Comparison of ENCODE assay signal across 8 mouse cellular contexts in the genomic region with DNA sequence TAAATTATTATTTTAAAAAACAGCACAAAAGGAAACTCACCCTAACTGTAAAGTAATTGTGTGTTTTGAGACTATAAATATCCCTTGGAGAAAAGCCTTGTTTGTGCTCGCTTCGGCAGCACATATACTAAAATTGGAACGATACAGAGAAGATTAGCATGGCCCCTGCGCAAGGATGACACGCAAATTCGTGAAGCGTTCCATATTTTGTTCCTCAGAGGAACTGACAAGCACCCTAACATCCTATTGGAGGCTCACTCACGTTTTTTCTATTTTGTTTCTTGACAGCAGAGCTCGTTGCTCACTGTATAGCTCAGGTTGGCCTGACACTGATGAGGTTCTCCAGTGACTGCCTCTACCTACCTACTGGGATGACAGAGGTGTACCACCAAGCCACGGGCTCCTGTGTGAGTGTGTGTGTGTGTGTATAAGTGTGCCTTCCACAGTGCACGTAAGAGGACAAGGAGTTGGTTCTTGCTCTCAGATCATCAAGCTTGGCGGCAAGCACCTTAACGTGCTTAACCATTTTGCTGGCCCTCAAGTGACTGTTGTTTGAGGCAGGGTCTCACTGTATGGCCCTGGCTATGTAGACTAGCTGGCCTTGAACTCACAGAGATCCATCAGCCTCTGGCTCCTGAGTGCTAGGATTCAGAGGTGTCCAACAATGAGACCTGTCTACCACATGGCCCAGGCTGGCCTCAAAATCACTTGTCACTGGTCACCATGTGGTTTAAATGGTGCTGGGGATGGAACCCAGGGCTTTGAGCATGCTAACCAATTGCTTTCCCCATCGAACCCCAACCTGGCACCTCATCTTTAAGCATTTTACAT. TPM values are rescaled to one million over a fixed set of nuclear protein-coding genes. Genes with fewer than 3 reads are reported as not detected.
DNase-seq lines count a peak whose midpoint lies in the region; ATAC-seq and TF ChIP-seq lines count a peak whose summit lies in the region.

No protein-coding gene starts in this region.

- no peak for TF ChIP-seq POLR2A in bone marrow macrophage, adult 2 months (IDR thresholded peaks at IDR 0.05; ENCODE audit: borderline replicate concordance, low read depth, low read length)

- 19% methylated on average over 14 of the region's 14 CpGs for WGBS in lung, embryonic 15.5 days
- WGBS in forebrain, embryonic 15.5 days = 23% methylated on average over 14 of the region's 14 CpGs
- 22% methylated on average over 14 of the region's 14 CpGs for WGBS in liver, embryonic 15.5 days (ENCODE audit: insufficient replicate concordance)
- WGBS in stomach, embryonic 16.5 days = 19% methylated on average over 14 of the region's 14 CpGs

- H3K36me3 ChIP-seq in lung, embryonic 15.5 days = peaks cover 48% of the 10 kb centered on the region
- peaks cover 39% of the 10 kb centered on the region for H3K36me3 ChIP-seq in forebrain, embryonic 15.5 days
- peaks cover 57% of the 10 kb centered on the region for H3K36me3 ChIP-seq in liver, embryonic 15.5 days (replicated peaks)
- H3K36me3 ChIP-seq in stomach, embryonic 16.5 days (ENCODE audit: control insufficient read depth, insufficient read depth, low read length) = peaks cover 26% of the 10 kb centered on the region

- H3K27ac ChIP-seq in lung, embryonic 15.5 days = peak overlapping the region; percentile 70
- no peak overlapping the region for H3K27ac ChIP-seq in bone marrow macrophage, adult 2 months (ENCODE audit: insufficient read depth, low read depth, low read length)
- peak overlapping the region; percentile 98 for H3K27ac ChIP-seq in forebrain, embryonic 15.5 days (replicated peaks)
- H3K27ac ChIP-seq in liver, embryonic 15.5 days (replicated peaks) = peak overlapping the region; percentile 82
- H3K27ac ChIP-seq in stomach, embryonic 16.5 days (ENCODE audit: low read length) = peak overlapping the region; percentile 85

- peak overlapping the region; percentile 48 for H3K4me2 ChIP-seq in lung, embryonic 15.5 days
- peak overlapping the region; percentile 43 for H3K4me2 ChIP-seq in forebrain, embryonic 15.5 days (replicated peaks)
- peak overlapping the region; percentile 72 for H3K4me2 ChIP-seq in liver, embryonic 15.5 days
- H3K4me2 ChIP-seq in stomach, embryonic 16.5 days (ENCODE audit: low read depth, low read length) = peak overlapping the region; percentile 39

- H3K27me3 ChIP-seq in lung, embryonic 15.5 days = no peaks in the 10 kb centered on the region
- no peaks in the 10 kb centered on the region for H3K27me3 ChIP-seq in forebrain, embryonic 15.5 days
- no peaks in the 10 kb centered on the region for H3K27me3 ChIP-seq in liver, embryonic 15.5 days
- H3K27me3 ChIP-seq in stomach, embryonic 16.5 days (ENCODE audit: control insufficient read depth, insufficient read depth, low read length) = no peaks in the 10 kb centered on the region

- TF ChIP-seq CTCF in bone marrow macrophage, adult 2 months (IDR thresholded peaks at IDR 0.05; ENCODE audit: low read depth, low read length) = no peak; the same call in 1 of the 2 replicates

- peaks cover 19% of the 10 kb centered on the region for H3K4me1 ChIP-seq in lung, embryonic 15.5 days
- H3K4me1 ChIP-seq in bone marrow macrophage, adult 2 months (ENCODE audit: control insufficient read depth, insufficient read depth, low read length) = peaks cover 7% of the 10 kb centered on the region
- H3K4me1 ChIP-seq in forebrain, embryonic 15.5 days = peaks cover 23% of the 10 kb centered on the region
- H3K4me1 ChIP-seq in liver, embryonic 15.5 days (replicated peaks) = peaks cover 55% of the 10 kb centered on the region
- peaks cover 11% of the 10 kb centered on the region for H3K4me1 ChIP-seq in stomach, embryonic 16.5 days (ENCODE audit: control insufficient read depth, insufficient read depth, low read length)

- peak overlapping the region; percentile 20 for H3K4me3 ChIP-seq in lung, embryonic 15.5 days
- H3K4me3 ChIP-seq in bone marrow macrophage, adult 2 months (ENCODE audit: insufficient read depth, low read length) = peak overlapping the region; percentile 15; the same call in 1 of the 2 replicates
- H3K4me3 ChIP-seq in forebrain, embryonic 15.5 days = peak overlapping the region; percentile 74
- peak overlapping the region; percentile 96 for H3K4me3 ChIP-seq in liver, embryonic 15.5 days (replicated peaks)
- peak overlapping the region; percentile 8 for H3K4me3 ChIP-seq in stomach, embryonic 16.5 days (replicated peaks; ENCODE audit: low read length)

- peak; percentile 58 for ATAC-seq in lung, embryonic 15.5 days (ENCODE audit: borderline replicate concordance, extremely low read depth, low FRiP score, low TSS enrichment)
- ATAC-seq in forebrain, embryonic 15.5 days (replicated peaks) = peak; percentile 59
- ATAC-seq in liver, embryonic 15.5 days (ENCODE audit: insufficient read depth) = peak; percentile 69
- ATAC-seq in stomach, embryonic 16.5 days (ENCODE audit: insufficient read depth, low FRiP score) = peak; percentile 51; the same call in 1 of the 2 replicates

- H3K9me3 ChIP-seq in lung, embryonic 15.5 days = no peaks in the 10 kb centered on the region
- no peaks in the 10 kb centered on the region for H3K9me3 ChIP-seq in forebrain, embryonic 15.5 days
- no peaks in the 10 kb centered on the region for H3K9me3 ChIP-seq in liver, embryonic 15.5 days (replicated peaks)
- no peaks in the 10 kb centered on the region for H3K9me3 ChIP-seq in stomach, embryonic 16.5 days (replicated peaks; ENCODE audit: control insufficient read depth, low read length)

- H3K9ac ChIP-seq in lung, embryonic 15.5 days = peak overlapping the region; percentile 32
- peak overlapping the region; percentile 89 for H3K9ac ChIP-seq in forebrain, embryonic 15.5 days (replicated peaks)
- peak overlapping the region; percentile 35; the same call in 1 of the 2 replicates for H3K9ac ChIP-seq in liver, embryonic 15.5 days
- H3K9ac ChIP-seq in stomach, embryonic 16.5 days (ENCODE audit: low read length) = peak overlapping the region; percentile 34

- DNase-seq in lung, adult 18-20 months = no peak
- DNase-seq in kidney, adult 8-10 months = peak; percentile 53 to 63
- DNase-seq in adrenal gland, postnatal 25 days = no peak

RNA-seq across cellular contexts. Expression of a gene that starts 0.6 kb away (rescaled TPM):
- 54.7 and 56.1 TPM in 2 replicates for polyA plus RNA-seq in lung, embryonic 15.5 days (2015; fragmentation: Nextera tagmentation; extraction: Ambion mirVana)
- 14.6 and 19.3 TPM in 2 replicates for polyA plus RNA-seq in bone marrow macrophage, adult 2 months (2012; ENCODE audit: insufficient read depth, insufficient read length, missing spikeins)
- 53.2 and 56.6 TPM in 2 replicates for polyA plus RNA-seq in forebrain, embryonic 15.5 days (2015; fragmentation: Nextera tagmentation; extraction: Ambion mirVana)
- 16.4 and 18.0 TPM in 2 replicates for polyA plus RNA-seq in liver, embryonic 15.5 days (2015; fragmentation: Nextera tagmentation; extraction: Ambion mirVana)
- polyA plus RNA-seq in stomach, embryonic 16.5 days (2015; fragmentation: Nextera tagmentation; extraction: Ambion mirVana) = 39.6 and 42.3 TPM in 2 replicates
- total RNA-seq in adrenal gland, postnatal 25 days (2021) = 36.0 and 49.2 TPM in 2 replicates

RNA-seq across cellular contexts. Expression of a gene that starts 1.3 kb away (rescaled TPM):
- 1.2 and 1.7 TPM in 2 replicates for polyA plus RNA-seq in lung, embryonic 15.5 days (2015; fragmentation: Nextera tagmentation; extraction: Ambion mirVana)
- polyA plus RNA-seq in bone marrow macrophage, adult 2 months (2012; ENCODE audit: insufficient read depth, insufficient read length, missing spikeins) = not detected in 2 replicates
- 10.4 and 21.1 TPM in 2 replicates for polyA plus RNA-seq in forebrain, embryonic 15.5 days (2015; fragmentation: Nextera tagmentation; extraction: Ambion mirVana)
- not detected in 2 replicates for polyA plus RNA-seq in liver, embryonic 15.5 days (2015; fragmentation: Nextera tagmentation; extraction: Ambion mirVana)
- polyA plus RNA-seq in stomach, embryonic 16.5 days (2015; fragmentation: Nextera tagmentation; extraction: Ambion mirVana) = 4.1 TPM in 1 of 2 replicates, not detected in the other
- not detected in 2 replicates for total RNA-seq in adrenal gland, postnatal 25 days (2021)

RNA-seq across cellular contexts. Expression of a gene that starts 7.5 kb away (rescaled TPM):
- 0.59 and 0.87 TPM in 2 replicates for polyA plus RNA-seq in lung, embryonic 15.5 days (2015; fragmentation: Nextera tagmentation; extraction: Ambion mirVana)
- 0.67 and 0.71 TPM in 2 replicates for polyA plus RNA-seq in bone marrow macrophage, adult 2 months (2012; ENCODE audit: insufficient read depth, insufficient read length, missing spikeins)
- 2.2 and 2.7 TPM in 2 replicates for polyA plus RNA-seq in forebrain, embryonic 15.5 days (2015; fragmentation: Nextera tagmentation; extraction: Ambion mirVana)
- 0.32 and 0.37 TPM in 2 replicates for polyA plus RNA-seq in liver, embryonic 15.5 days (2015; fragmentation: Nextera tagmentation; extraction: Ambion mirVana)
- polyA plus RNA-seq in stomach, embryonic 16.5 days (2015; fragmentation: Nextera tagmentation; extraction: Ambion mirVana) = 0.89 and 0.97 TPM in 2 replicates
- total RNA-seq in adrenal gland, postnatal 25 days (2021) = 1.1 and 2.3 TPM in 2 replicates

RNA-seq across cellular contexts. Expression of a gene that starts 11.7 kb away (rescaled TPM):
- polyA plus RNA-seq in lung, embryonic 15.5 days (2015; fragmentation: Nextera tagmentation; extraction: Ambion mirVana) = 143 and 152 TPM in 2 replicates
- 87.2 and 90.4 TPM in 2 replicates for polyA plus RNA-seq in bone marrow macrophage, adult 2 months (2012; ENCODE audit: insufficient read depth, insufficient read length, missing spikeins)
- 272 and 277 TPM in 2 replicates for polyA plus RNA-seq in forebrain, embryonic 15.5 days (2015; fragmentation: Nextera tagmentation; extraction: Ambion mirVana)
- polyA plus RNA-seq in liver, embryonic 15.5 days (2015; fragmentation: Nextera tagmentation; extraction: Ambion mirVana) = 52.4 and 55.6 TPM in 2 replicates
- 160 and 176 TPM in 2 replicates for polyA plus RNA-seq in stomach, embryonic 16.5 days (2015; fragmentation: Nextera tagmentation; extraction: Ambion mirVana)
- total RNA-seq in adrenal gland, postnatal 25 days (2021) = 85.5 and 98.9 TPM in 2 replicates

RNA-seq across cellular contexts. Expression of a gene that starts 17.5 kb away (rescaled TPM):
- 4.8 and 6.0 TPM in 2 replicates for polyA plus RNA-seq in lung, embryonic 15.5 days (2015; fragmentation: Nextera tagmentation; extraction: Ambion mirVana)
- polyA plus RNA-seq in bone marrow macrophage, adult 2 months (2012; ENCODE audit: insufficient read depth, insufficient read length, missing spikeins) = 15.4 and 17.8 TPM in 2 replicates
- 2.7 and 3.1 TPM in 2 replicates for polyA plus RNA-seq in forebrain, embryonic 15.5 days (2015; fragmentation: Nextera tagmentation; extraction: Ambion mirVana)
- 6.1 and 7.4 TPM in 2 replicates for polyA plus RNA-seq in liver, embryonic 15.5 days (2015; fragmentation: Nextera tagmentation; extraction: Ambion mirVana)
- polyA plus RNA-seq in stomach, embryonic 16.5 days (2015; fragmentation: Nextera tagmentation; extraction: Ambion mirVana) = 4.9 and 5.2 TPM in 2 replicates
- total RNA-seq in adrenal gland, postnatal 25 days (2021) = 5.2 and 5.8 TPM in 2 replicates

Comparison
In these comparisons a context has a peak if more than half of its experiments do, and no peak if none do; other contexts are left out.
1. H3K4me3 ChIP-seq: peak in every context shown above with its lines; median percentile 96 in liver, embryonic 15.5 days; 74 in forebrain, embryonic 15.5 days; 20 in lung, embryonic 15.5 days; 15 in bone marrow macrophage, adult 2 months; 8 in stomach, embryonic 16.5 days.
2. H3K9ac ChIP-seq: peak in every context shown above with its lines; median percentile 89 in forebrain, embryonic 15.5 days; 35 in liver, embryonic 15.5 days; 34 in stomach, embryonic 16.5 days; 32 in lung, embryonic 15.5 days.
3. DNase-seq: peak in kidney, adult 8-10 months (2 of 2); none in lung, adult 18-20 months (0 of 2) and adrenal gland, postnatal 25 days (single experiment).
4. Peak in every context shown above with its lines, with median percentiles within 50 percentile points of each other: ATAC-seq and H3K4me2 ChIP-seq.